Mouse (Mus musculus): ENCODE measurements around the gene Mical3.

The Mical3 gene

GRCm38 (mm10) chr6:120894089-120894488 is 236.7 kb downstream of the Mical3 start:
- no peak for DNase-seq

- DNase-seq = no peak
Observed at GRCm38 (mm10) chr6:120886696-120887095, 244.1 kb downstream of the Mical3 start.

GRCm38 (mm10) chr6:120884436-120884835 is 246.4 kb downstream of the Mical3 start:
- DNase-seq = no peak
